Mouse (Mus musculus): ENCODE measurements around the gene Insig2. TPM values are rescaled to one million over a fixed set of nuclear protein-coding genes. Genes with fewer than 3 reads are reported as not detected.

Insig2 gene
- polyA plus RNA-seq, 2 experiments = 6.4 to 6.5 TPM

GRCm38 (mm10) chr1:121359680-121360079, 27.3 kb upstream of the Insig2 start:
- ATAC-seq (ENCODE audit: insufficient read depth) = no peak
- no peaks in the 10 kb centered on the region for H3K36me3 ChIP-seq (replicated peaks; ENCODE audit: control insufficient read depth, insufficient read depth, low read depth)

GRCm38 (mm10) chr1:121353779-121354178, 21.4 kb upstream of the Insig2 start:
- no peak for ATAC-seq (ENCODE audit: insufficient read depth)
- Histone ChIP-seq H3K4me3 (ENCODE audit: insufficient read depth in 1 of 2, low read depth in 2 of 2, low read length in 2 of 2) (no peak overlapping the region), H3K4me1 (replicated peaks; ENCODE audit: control insufficient read depth in 2 of 2, insufficient read depth in 2 of 2, low read length in 1 of 2) (no peaks in the 10 kb centered on the region), H3K36me3 (replicated peaks; ENCODE audit: control insufficient read depth, insufficient read depth, low read depth) (no peaks in the 10 kb centered on the region), H3K9me3 (ENCODE audit: control insufficient read depth, low read length) (no peaks in the 10 kb centered on the region), H3K4me2 (ENCODE audit: low read depth) (no peak overlapping the region), H3K27ac (no peak overlapping the region), H3K9ac (replicated peaks) (no peak overlapping the region), H3K27me3 (ENCODE audit: control insufficient read depth, insufficient read depth, low read length) (no peaks in the 10 kb centered on the region)
- no peak for TF ChIP-seq CTCF (IDR thresholded peaks at IDR 0.05; ENCODE audit: low read depth)
- no peak for TF ChIP-seq EP300 (IDR thresholded peaks at IDR 0.05; ENCODE audit: low read depth)
- no peak for DNase-seq (ENCODE audit: low read depth in 3 of 3, low spot score in 3 of 3)

More at GRCm38 (mm10) chr1:121359680-121360079, 27.3 kb upstream of the Insig2 start:
- Histone ChIP-seq H3K4me2 (ENCODE audit: low read depth) (no peak overlapping the region), H3K4me3 (ENCODE audit: insufficient read depth in 1 of 2, low read depth in 2 of 2, low read length in 2 of 2) (no peak overlapping the region), H3K9ac (replicated peaks) (no peak overlapping the region), H3K4me1 (replicated peaks; ENCODE audit: control insufficient read depth in 2 of 2, insufficient read depth in 2 of 2, low read length in 1 of 2) (no peaks in the 10 kb centered on the region), H3K27me3 (ENCODE audit: control insufficient read depth, insufficient read depth, low read length) (no peaks in the 10 kb centered on the region), H3K9me3 (ENCODE audit: control insufficient read depth, low read length) (no peaks in the 10 kb centered on the region), H3K27ac (no peak overlapping the region)
- no peak for TF ChIP-seq EP300 (IDR thresholded peaks at IDR 0.05; ENCODE audit: low read depth)
- TF ChIP-seq CTCF (IDR thresholded peaks at IDR 0.05; ENCODE audit: low read depth) = no peak
- no peak for DNase-seq (ENCODE audit: low read depth in 3 of 3, low spot score in 3 of 3)
- WGBS (ENCODE audit: insufficient replicate concordance) = 64% methylated on average over 12 of the region's 12 CpGs

GRCm38 (mm10) chr1:121351037-121351436, 18.6 kb upstream of the Insig2 start:
- Histone ChIP-seq H3K9me3 (ENCODE audit: control insufficient read depth, low read length) (no peaks in the 10 kb centered on the region), H3K4me1 (replicated peaks; ENCODE audit: control insufficient read depth in 2 of 2, insufficient read depth in 2 of 2, low read length in 1 of 2) (no peaks in the 10 kb centered on the region), H3K9ac (replicated peaks) (no peak overlapping the region), H3K36me3 (replicated peaks; ENCODE audit: control insufficient read depth, insufficient read depth, low read depth) (no peaks in the 10 kb centered on the region), H3K4me2 (ENCODE audit: low read depth) (no peak overlapping the region), H3K27ac (no peak overlapping the region), H3K27me3 (ENCODE audit: control insufficient read depth, insufficient read depth, low read length) (no peaks in the 10 kb centered on the region), H3K4me3 (ENCODE audit: insufficient read depth in 1 of 2, low read depth in 2 of 2, low read length in 2 of 2) (no peak overlapping the region)
- ATAC-seq (ENCODE audit: insufficient read depth) = no peak
- 59% methylated on average over 3 of the region's 3 CpGs for WGBS (ENCODE audit: insufficient replicate concordance)
- no peak for DNase-seq (ENCODE audit: low read depth in 3 of 3, low spot score in 3 of 3)
- no peak for TF ChIP-seq CTCF (IDR thresholded peaks at IDR 0.05; ENCODE audit: low read depth)
- no peak for TF ChIP-seq EP300 (IDR thresholded peaks at IDR 0.05; ENCODE audit: low read depth)

GRCm38 (mm10) chr1:121350616-121351015, 18.2 kb upstream of the Insig2 start:
- H3K9me3 ChIP-seq (ENCODE audit: control insufficient read depth, low read length) = no peaks in the 10 kb centered on the region
- no peak overlapping the region for H3K27ac ChIP-seq
- 70% methylated on average over 13 of the region's 13 CpGs for WGBS (ENCODE audit: insufficient replicate concordance)
- DNase-seq (ENCODE audit: low read depth in 3 of 3, low spot score in 3 of 3) (no peak), ATAC-seq (ENCODE audit: insufficient read depth) (no peak)
- H3K36me3 ChIP-seq (replicated peaks; ENCODE audit: control insufficient read depth, insufficient read depth, low read depth) = no peaks in the 10 kb centered on the region
- TF ChIP-seq EP300 (IDR thresholded peaks at IDR 0.05; ENCODE audit: low read depth) = no peak
- no peak for TF ChIP-seq CTCF (IDR thresholded peaks at IDR 0.05; ENCODE audit: low read depth)
- H3K4me3 ChIP-seq (ENCODE audit: insufficient read depth in 1 of 2, low read depth in 2 of 2, low read length in 2 of 2) = no peak overlapping the region
- H3K4me2 ChIP-seq (ENCODE audit: low read depth) = no peak overlapping the region
- H3K9ac ChIP-seq (replicated peaks) = no peak overlapping the region
- no peaks in the 10 kb centered on the region for H3K4me1 ChIP-seq (replicated peaks; ENCODE audit: control insufficient read depth in 2 of 2, insufficient read depth in 2 of 2, low read length in 1 of 2)
- H3K27me3 ChIP-seq (ENCODE audit: control insufficient read depth, insufficient read depth, low read length) = no peaks in the 10 kb centered on the region

- Histone ChIP-seq H3K9ac (replicated peaks) (no peak overlapping the region), H3K27ac (no peak overlapping the region), H3K4me2 (ENCODE audit: low read depth) (no peak overlapping the region), H3K36me3 (replicated peaks; ENCODE audit: control insufficient read depth, insufficient read depth, low read depth) (no peaks in the 10 kb centered on the region), H3K9me3 (ENCODE audit: control insufficient read depth, low read length) (no peaks in the 10 kb centered on the region), H3K4me3 (ENCODE audit: insufficient read depth in 1 of 2, low read depth in 2 of 2, low read length in 2 of 2) (no peak overlapping the region), H3K27me3 (ENCODE audit: control insufficient read depth, insufficient read depth, low read length) (no peaks in the 10 kb centered on the region), H3K4me1 (replicated peaks; ENCODE audit: control insufficient read depth in 2 of 2, insufficient read depth in 2 of 2, low read length in 1 of 2) (no peaks in the 10 kb centered on the region)
- ATAC-seq (ENCODE audit: insufficient read depth) (no peak), DNase-seq (ENCODE audit: low read depth in 3 of 3, low spot score in 3 of 3) (no peak)
- TF ChIP-seq EP300 (IDR thresholded peaks at IDR 0.05; ENCODE audit: low read depth) (no peak), CTCF (IDR thresholded peaks at IDR 0.05; ENCODE audit: low read depth) (no peak)
- 46% methylated on average over 4 of the region's 4 CpGs for WGBS (ENCODE audit: insufficient replicate concordance)
These were observed 16.8 kb upstream of the Insig2 start for GRCm38 (mm10) chr1:121348875-121349847.
